Mouse (Mus musculus) hindbrain, embryonic 11.5 days (tissue): ENCODE measurements around the gene Ift122. TPM values are rescaled to one million over a fixed set of nuclear protein-coding genes. Genes with fewer than 3 reads are reported as not detected.

ENCODE experiments used
- ATAC-seq: fragments of 200-750 bp; cut with Nextera tagmentation; 2 replicates; pipeline ENCODE4 v1.8.0; 2017; ENCODE audit warnings: mild to moderate bottlenecking, moderate TSS enrichment, moderate library complexity; ENCODE audit not compliant: low FRiP score
- DNase-seq: peaks from one replicate; pipeline ENCODE4 v3.0.0-alpha.2; 2015; ENCODE audit warnings: low spot score
- H3K27ac ChIP-seq: fragments of 300-500 bp; sonication (generic); 2 replicates; pipeline ENCODE4 v1.5.1; 2014; ENCODE audit warnings: mild to moderate bottlenecking, low read depth, low read length
- H3K27me3 ChIP-seq: fragments of 300-500 bp; sonication (generic); 2 replicates; pipeline ENCODE4 v1.6.1; 2014; ENCODE audit warnings: mild to moderate bottlenecking, low read length, moderate library complexity, mixed read lengths; ENCODE audit not compliant: control insufficient read depth, insufficient read depth
- H3K36me3 ChIP-seq: fragments of 300-500 bp; sonication (generic); 2 replicates; pipeline ENCODE4 v1.6.1; 2014; ENCODE audit warnings: mild to moderate bottlenecking, low read length, moderate library complexity, mixed read lengths; ENCODE audit not compliant: control insufficient read depth, insufficient read depth
- H3K4me1 ChIP-seq: fragments of 300-500 bp; sonication (generic); replicated peaks from 2 replicates; pipeline ENCODE4 v1.6.1; 2014; ENCODE audit warnings: low read length, mixed read lengths; ENCODE audit not compliant: control insufficient read depth, insufficient read depth
- H3K4me2 ChIP-seq: fragments of 300-500 bp; sonication (generic); replicated peaks from 2 replicates; pipeline ENCODE4 v1.6.1; 2014; ENCODE audit warnings: mild to moderate bottlenecking, low read depth, low read length
- H3K4me3 ChIP-seq: fragments of 300-500 bp; sonication (generic); 2 replicates; pipeline ENCODE4 v1.5.1; 2014; ENCODE audit warnings: low read depth, low read length
- H3K9ac ChIP-seq: fragments of 300-500 bp; sonication (generic); 2 replicates; pipeline ENCODE4 v1.6.1; 2014; ENCODE audit warnings: low read depth, low read length
- H3K9me3 ChIP-seq: fragments of 300-500 bp; sonication (generic); 2 replicates; pipeline ENCODE4 v1.6.1; 2016; ENCODE audit warnings: low read length; ENCODE audit not compliant: control insufficient read depth
- WGBS: fragments of 180-500 bp; shearing (Covaris S2); extraction: QIAGEN DNeasy Blood & Tissue Kit; methylation state at CpG from one replicate; pipeline ENCODE4 v1.1.7; 2014; 5-methylcytosine and 5-hydroxymethylcytosine counted together
- polyA plus RNA-seq: library from polyadenylated mRNA; unstranded; fragments of >200 nt; fragmentation: Nextera tagmentation; extraction: Ambion mirVana; gene quantifications from 2 replicates; pipeline ENCODE4 v1.2.1, GENCODE M21; 2014

Gene Ift122
- polyA plus RNA-seq, 1 experiment from 2014 or later, result 22.5 TPM

DNA sequence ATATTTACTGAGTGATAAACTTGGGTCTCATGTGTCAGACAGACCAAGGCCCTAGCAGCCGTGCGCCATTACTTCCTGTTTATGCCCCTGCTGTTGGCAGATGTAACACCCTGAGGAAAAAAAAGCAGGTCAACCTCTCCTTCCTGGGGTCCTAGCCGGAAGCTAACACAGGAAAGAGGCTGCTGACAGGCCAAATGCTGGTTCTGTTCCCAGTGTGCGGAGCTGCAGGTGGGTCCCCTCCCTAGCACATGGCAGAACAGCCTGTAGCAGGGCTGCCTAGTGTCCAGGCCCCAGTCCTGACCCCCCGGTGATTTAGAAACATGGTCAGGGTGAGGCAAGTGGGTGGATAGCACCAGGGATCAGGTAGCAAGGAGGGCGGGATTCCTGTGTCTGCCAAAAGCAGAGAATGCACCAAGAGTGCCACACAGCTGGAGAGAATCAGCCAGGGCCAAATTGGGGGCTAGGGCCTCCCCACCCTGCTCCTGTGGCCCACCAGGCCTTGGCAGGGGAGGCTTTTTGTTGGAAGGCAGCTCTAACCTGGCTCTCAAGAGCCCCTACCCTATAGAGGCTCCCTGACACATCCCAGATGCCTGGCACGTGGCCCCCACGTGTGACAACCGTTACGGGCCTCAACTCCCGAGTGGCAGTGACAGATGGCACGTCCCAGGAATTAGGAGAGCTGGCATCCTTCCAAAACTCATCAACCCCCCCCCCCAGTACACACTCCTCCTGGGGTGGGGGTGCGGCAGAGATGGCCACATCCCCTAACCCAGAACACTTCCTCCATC lies 118.2 kb downstream of the Ift122 start:
- Histone ChIP-seq H3K27ac (no peak overlapping the region), H3K4me3 (no peak overlapping the region), H3K27me3 (no peaks in the 10 kb centered on the region), H3K9me3 (no peaks in the 10 kb centered on the region), H3K9ac (no peak overlapping the region), H3K4me2 (no peak overlapping the region), H3K36me3 (no peaks in the 10 kb centered on the region), H3K4me1 (no peaks in the 10 kb centered on the region)
- no peak for DNase-seq
- 66% methylated on average over 13 of the region's 13 CpGs for WGBS
- ATAC-seq, result no peak

DNA sequence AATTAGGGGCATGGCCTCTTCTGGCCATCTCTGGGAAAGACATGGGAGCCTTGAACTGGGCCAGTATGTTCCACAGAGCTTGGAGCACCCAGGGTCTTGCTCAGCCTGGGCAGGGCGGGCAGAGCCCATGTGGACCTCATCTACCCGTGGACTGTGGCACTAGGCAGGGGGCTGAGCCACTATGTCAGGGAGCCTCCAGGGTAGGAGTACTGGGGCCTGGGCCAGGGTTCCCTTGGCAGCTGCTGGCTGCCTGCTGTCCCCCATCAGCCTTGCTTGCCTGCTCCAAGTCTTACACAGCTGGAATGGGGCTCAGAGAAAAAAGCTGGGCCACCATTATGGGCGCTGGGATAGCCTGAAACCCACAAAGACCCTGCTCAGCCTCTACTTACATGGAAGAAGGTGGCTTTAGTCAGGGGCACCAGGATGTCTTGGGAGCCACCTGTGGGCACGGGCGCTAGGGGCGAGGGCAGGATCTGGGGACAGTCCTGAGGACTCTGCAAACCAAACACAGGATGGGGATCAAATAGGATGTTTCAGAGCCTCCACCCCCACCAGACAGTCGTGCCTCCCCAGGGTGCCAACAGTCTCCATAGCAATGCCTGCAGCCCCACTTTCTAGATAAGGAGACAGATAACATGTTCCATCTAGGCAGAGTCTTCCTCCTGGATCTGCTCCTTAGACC lies 119.0 kb downstream of the Ift122 start:
- H3K4me3 ChIP-seq, result no peak overlapping the region
- H3K9ac ChIP-seq, result no peak overlapping the region
- no peaks in the 10 kb centered on the region for H3K36me3 ChIP-seq
- no peak overlapping the region for H3K4me2 ChIP-seq
- DNase-seq, result no peak
- H3K27me3 ChIP-seq, result no peaks in the 10 kb centered on the region
- no peak overlapping the region for H3K27ac ChIP-seq
- WGBS, result 78% methylated on average over 7 of the region's 7 CpGs
- H3K4me1 ChIP-seq, result no peaks in the 10 kb centered on the region
- ATAC-seq, result no peak
- no peaks in the 10 kb centered on the region for H3K9me3 ChIP-seq

DNA sequence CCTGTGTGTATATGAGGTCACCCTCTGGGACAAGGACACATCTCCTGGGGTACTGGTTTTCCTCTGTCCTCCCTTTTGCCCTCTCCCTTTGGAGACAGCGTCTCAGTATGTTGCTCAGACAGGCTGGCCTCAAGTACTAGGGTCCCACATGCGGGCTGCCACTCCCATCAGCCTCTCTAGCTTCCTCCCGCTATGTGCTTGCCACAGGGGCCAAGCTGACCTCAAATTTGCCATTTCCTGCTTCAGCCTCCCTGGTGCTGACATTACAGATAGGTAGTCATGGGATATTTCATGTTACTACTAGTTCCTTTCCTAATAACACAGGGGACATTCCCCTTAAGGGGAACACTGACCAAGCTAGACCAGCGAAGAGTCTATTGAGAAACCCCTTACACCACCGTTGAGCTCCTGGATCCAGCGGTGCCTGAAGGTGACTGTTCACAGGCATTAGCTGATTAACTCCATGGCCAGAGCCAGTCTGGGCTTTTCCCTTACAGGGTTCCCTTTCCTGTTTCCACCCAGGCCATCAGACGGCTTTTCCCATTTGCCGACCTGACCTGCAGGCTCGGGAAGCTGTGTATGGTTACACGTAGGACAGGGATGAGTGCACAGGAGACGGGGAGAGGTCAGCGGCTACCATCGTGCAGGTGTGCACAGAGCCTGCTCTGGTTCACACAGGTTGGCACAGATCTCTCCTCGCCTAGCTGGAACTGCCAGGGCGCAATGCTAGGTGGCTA lies 120.0 kb downstream of the Ift122 start:
- H3K4me2 ChIP-seq, result no peak overlapping the region
- ATAC-seq, result no peak
- no peak overlapping the region for H3K9ac ChIP-seq
- DNase-seq, result no peak
- no peaks in the 10 kb centered on the region for H3K9me3 ChIP-seq
- no peaks in the 10 kb centered on the region for H3K27me3 ChIP-seq
- no peaks in the 10 kb centered on the region for H3K36me3 ChIP-seq
- H3K27ac ChIP-seq, result no peak overlapping the region
- H3K4me3 ChIP-seq, result no peak overlapping the region
- WGBS, result 87% methylated on average over 15 of the region's 15 CpGs
- no peaks in the 10 kb centered on the region for H3K4me1 ChIP-seq

GRCm38 (mm10) chr6:115973881-115974662 lies 120.8 kb downstream of the Ift122 start:
- Histone ChIP-seq H3K4me2 (no peak overlapping the region), H3K27ac (no peak overlapping the region), H3K9ac (no peak overlapping the region), H3K4me3 (no peak overlapping the region), H3K9me3 (no peaks in the 10 kb centered on the region), H3K36me3 (no peaks in the 10 kb centered on the region), H3K4me1 (no peaks in the 10 kb centered on the region), H3K27me3 (no peaks in the 10 kb centered on the region)
- ATAC-seq, result no peak
- WGBS, result 83% methylated on average over 16 of the region's 16 CpGs
- DNase-seq, result no peak

GRCm38 (mm10) chr6:115975606-115976005 lies 122.3 kb downstream of the Ift122 start:
- Histone ChIP-seq H3K4me2 (no peak overlapping the region), H3K9ac (no peak overlapping the region), H3K27ac (no peak overlapping the region), H3K9me3 (no peaks in the 10 kb centered on the region), H3K27me3 (no peaks in the 10 kb centered on the region), H3K36me3 (no peaks in the 10 kb centered on the region), H3K4me1 (peaks cover 3% of the 10 kb centered on the region; the same call in 1 of the 2 replicates), H3K4me3 (no peak overlapping the region)
- no peak for ATAC-seq
- 88% methylated on average over 8 of the region's 8 CpGs for whole genome bisulfite sequencing
- no peak for DNase-seq

Other genes starting within 250 kb of the Ift122 start
- 148 and 157 TPM in 2 replicates for gene Raf1, start 176.8 kb upstream of the Ift122 start, polyA plus RNA-seq
- 1.9 and 2.1 TPM in 2 replicates for gene Tmem40, start 91.1 kb upstream of the Ift122 start, polyA plus RNA-seq
- gene Cand2, start 78.9 kb upstream of the Ift122 start, polyA plus RNA-seq, result 20.2 and 23.3 TPM in 2 replicates
- gene Rpl32, start 44.7 kb upstream of the Ift122 start, polyA plus RNA-seq, result 1,766 and 1,778 TPM in 2 replicates
- 2.1 TPM in 2 replicates for gene Efcab12, start 15.1 kb upstream of the Ift122 start, polyA plus RNA-seq
- gene Mbd4, start 99 bp upstream of the Ift122 start, polyA plus RNA-seq, result 22.2 and 24.5 TPM in 2 replicates
- 0.22 and 0.39 TPM in 2 replicates for gene Rho, start 78.3 kb downstream of the Ift122 start, polyA plus RNA-seq
- gene H1foo, start 91.5 kb downstream of the Ift122 start, polyA plus RNA-seq, result not detected in 2 replicates
- 17.5 and 18.8 TPM in 2 replicates for gene Plxnd1, start 141.5 kb downstream of the Ift122 start, polyA plus RNA-seq